Mouse (Mus musculus): ENCODE measurements around the gene Cul4b.
"Not testable (repeated sequence)": the region's sequence is repeated elsewhere in the genome, so short reads cannot be mapped to it uniquely, and the experiment has no call there.

The Cul4b gene

DNA sequence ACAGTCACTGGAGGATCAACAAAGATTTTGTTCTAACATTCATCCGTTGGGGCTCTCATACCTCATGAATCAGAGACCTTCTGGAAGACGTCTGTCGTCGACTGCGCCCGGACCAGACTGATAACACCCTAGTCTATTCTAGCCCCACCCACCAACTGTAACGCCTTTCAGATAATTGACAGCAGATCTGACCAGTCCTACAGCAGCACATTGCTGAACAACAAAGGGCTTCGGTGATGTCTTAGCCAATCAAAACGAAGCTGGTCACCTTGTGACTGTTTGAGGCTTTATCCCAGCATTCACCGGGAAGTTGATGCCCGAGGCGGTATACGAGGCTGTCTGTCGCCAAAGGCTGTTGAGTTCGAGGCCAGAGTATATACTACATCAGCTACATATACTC, at the start of gene Cul4b:
Gene Cul4b, minus strand, starts transcription at position 119 of the 400 bp plus-strand sequence.
- no peak for DNase-seq (ENCODE audit: low spot score)

DNA sequence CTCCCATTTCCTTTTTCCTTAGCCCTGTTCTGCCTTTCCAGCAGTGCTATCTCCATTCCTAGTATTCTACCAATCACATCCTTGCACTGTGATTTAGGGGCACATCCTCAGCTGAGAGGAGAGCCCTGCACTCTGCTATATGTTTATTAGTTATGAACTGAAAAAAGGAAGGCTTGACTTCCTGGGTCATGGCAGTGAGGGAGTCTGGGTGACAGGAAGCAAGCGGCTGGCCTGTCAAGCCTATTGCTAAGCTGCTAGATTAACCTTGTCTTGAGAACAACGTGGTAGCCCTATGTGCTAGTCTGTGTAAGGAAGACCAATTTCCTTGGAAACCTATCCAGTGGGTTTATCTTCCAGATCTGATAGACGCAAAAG, 25.0 kb upstream of the Cul4b start:
- DNase-seq (ENCODE audit: low spot score), result peak; percentile 12

DNA sequence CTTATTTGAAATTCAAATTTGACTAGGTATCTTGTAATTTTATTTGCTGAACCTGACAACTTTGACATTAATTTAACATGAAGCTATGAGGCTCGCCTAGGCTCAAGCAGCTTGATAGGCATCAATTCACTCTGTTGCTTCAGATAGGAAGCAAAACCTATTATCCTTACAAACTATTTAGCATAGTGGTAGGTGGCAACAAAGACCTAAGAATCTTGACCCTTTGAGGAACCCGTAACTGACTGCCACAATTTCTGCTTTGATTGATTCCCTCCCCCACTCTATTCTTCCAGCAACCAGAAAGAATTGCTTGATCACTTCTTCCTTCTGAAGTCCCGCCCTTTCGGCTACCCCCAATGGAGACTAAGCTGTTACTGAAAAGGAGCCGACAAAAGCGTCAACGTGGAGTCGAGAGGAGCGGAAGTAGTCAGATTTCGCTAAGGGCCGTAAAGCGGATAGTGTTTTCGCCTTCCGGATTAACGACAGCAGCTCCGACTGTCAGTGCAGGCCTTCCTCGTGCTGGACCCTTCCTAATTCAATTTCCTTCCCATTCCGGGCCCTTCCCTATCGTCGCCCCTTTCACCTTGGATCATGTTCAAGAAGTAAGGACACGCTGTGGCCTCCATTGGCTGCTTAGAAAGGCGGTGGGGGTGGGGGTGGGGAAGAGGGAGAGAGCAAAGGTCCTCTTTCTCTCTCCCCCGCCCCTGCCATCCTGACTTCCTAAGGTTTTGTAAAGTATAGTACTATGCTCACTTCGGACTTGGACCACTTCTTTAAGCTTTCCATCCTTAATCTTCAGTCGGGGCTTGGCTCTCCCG, 24.4 kb upstream of the Cul4b start, which contains the start of gene Mcts1:
Gene Mcts1, plus strand, starts transcription at position 402 of the 818 bp plus-strand sequence.
- peak; percentile 82 for DNase-seq (ENCODE audit: low spot score)

DNA sequence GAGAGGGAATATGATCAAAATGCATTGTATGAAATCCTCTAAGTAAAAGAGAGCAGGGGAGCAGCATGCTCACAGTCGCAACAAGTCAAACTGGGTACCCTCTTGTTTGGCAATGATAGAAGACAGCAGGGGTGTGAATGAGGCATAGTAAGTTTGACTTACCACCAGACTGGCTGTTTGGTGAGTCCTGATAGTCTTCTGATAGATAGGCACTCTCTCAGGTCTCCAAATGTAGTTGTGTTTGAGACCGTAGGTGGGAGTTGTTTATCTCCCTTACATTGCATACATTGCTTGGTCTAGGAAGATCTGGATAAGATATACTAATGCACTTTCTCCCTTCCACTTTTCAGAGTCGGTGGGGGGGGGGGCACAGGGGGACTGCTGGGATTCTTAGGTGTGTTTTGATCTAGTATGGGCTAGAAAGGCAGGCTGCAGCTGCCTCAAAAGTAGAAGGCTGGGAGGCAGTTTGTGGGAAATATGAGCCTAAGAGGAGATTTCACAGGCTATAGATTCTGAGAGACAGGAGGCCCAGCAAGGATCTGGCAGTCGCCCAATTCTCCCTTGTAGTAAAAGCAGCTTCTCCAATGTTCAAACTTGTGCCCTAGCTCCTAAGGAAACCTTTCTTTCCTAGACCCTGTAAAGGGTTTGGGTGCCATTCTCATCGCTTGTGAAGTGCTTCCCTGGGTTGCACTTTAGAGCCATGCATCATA, 17.3 kb upstream of the Cul4b start:
- no peak for DNase-seq (ENCODE audit: low spot score)

GRCm38 (mm10) chrX:38591749-38592148, 15.8 kb upstream of the Cul4b start:
- no peak for DNase-seq (ENCODE audit: low spot score)

GRCm38 (mm10) chrX:38589827-38590226, 13.8 kb upstream of the Cul4b start:
- DNase-seq (ENCODE audit: low spot score), result peak; percentile 32

DNA sequence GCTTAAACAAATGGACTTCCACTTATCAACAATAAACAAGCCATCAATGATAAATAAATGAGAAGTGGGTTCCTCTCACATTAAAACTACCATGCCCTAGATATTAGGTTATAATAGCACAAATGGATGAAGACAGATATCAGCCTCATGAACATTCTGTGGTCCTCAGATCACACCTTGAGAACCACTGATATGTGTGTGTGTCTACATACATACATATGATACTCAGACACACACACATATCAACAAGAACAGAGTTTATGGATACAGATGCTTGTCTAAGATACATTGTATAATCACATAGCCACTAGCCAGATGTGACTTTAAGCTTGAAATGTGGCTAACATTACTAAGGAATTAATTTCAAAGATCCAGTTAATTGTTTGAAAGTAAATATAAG, 7.3 kb upstream of the Cul4b start:
- DNase-seq (ENCODE audit: low spot score), result no peak

- DNase-seq (ENCODE audit: low spot score), result no peak
Observed at GRCm38 (mm10) chrX:38581140-38581539, 5.1 kb upstream of the Cul4b start.

GRCm38 (mm10) chrX:38566521-38567205, 9.3 kb downstream of the Cul4b start:
- DNase-seq (ENCODE audit: low spot score), result no peak

GRCm38 (mm10) chrX:38565176-38565542, 10.8 kb downstream of the Cul4b start:
- no peak for DNase-seq (ENCODE audit: low spot score)

DNA sequence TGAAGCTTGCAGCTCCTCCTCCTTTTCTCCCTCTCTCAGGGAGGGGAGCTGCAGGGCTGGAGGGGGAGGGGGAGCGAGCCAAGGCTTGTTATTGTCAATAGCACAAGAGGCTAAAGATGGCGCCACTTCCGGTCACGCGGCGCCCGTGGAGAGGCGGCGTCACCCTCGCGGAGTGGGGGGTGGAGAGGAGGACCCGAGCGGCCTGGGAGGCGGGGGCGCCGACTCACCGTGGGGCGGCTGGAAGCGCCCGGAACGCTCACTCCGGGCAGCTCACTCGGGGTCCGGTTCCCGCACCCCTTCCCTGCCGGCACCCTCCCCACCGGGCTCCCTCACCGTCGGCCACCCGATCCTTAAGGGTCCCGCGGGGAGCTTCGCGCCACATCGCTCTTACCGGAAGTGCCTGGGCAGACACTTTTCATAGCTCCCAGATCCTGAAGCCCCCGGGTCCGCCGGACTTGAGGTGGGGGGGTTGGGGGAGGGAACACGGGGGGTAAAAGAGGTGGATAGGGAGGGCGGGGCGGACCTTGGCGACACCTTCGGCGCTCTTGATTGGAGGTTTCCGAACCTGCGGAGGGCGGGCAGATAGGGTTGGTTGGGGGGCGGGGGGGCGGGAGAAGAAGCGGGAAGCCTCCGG, 11.3 kb downstream of the Cul4b start:
- peak; percentile 92 for DNase-seq (ENCODE audit: low spot score)

GRCm38 (mm10) chrX:38563941-38564541, 12.0 kb downstream of the Cul4b start:
- peak; percentile 4 for DNase-seq (ENCODE audit: low spot score)

GRCm38 (mm10) chrX:38553255-38553654, 22.7 kb downstream of the Cul4b start:
- no peak for DNase-seq (ENCODE audit: low spot score)

DNA sequence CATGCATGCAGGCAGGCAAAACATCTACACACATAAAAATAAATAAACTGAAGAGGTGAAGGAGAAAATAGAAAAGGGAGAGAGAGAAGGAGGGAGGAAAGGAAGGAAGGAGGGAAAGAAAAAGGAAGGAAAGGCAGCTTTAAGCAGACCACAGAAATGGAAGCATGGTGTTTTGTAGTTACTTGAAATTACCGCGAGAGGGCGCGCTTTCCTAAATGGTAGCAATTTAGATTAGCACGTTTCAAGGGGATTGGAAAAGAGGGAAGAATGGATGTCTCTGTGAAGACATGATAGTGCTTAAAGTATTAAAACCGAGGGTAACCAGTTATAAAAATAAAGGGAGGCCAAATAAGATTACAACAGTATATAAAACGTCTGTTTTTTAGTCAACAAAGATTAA, 61.4 kb downstream of the Cul4b start:
- DNase-seq (ENCODE audit: low spot score), result peak; percentile 15

- DNase-seq (ENCODE audit: low spot score), result no peak
Observed at GRCm38 (mm10) chrX:38504846-38505245, 71.2 kb downstream of the Cul4b start.

GRCm38 (mm10) chrX:38502182-38502581, 73.8 kb downstream of the Cul4b start:
- not testable (repeated sequence) for DNase-seq (ENCODE audit: low spot score)

DNA sequence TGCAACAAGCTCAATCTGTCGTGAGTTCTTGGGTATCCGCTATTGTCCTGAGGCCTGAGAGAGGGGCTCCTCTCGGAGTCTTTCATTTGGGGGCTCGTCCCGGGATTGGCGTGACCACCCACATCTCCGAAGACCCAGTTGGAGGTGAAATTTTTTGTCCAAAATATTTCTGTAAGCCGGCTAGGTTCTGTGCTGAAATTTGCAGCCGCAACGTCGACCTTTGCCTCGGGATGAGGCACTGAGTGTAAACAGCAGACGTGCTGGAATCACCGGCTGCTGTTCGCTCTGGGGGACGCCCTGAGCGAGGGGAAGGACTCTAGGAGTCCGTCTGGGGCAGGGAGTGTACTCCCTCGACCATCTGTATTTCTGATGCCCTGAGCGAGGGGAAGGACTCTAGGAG, 90.5 kb downstream of the Cul4b start:
- DNase-seq (ENCODE audit: low spot score), result not testable (repeated sequence)
